Mouse (Mus musculus) ovary, postnatal 14 days (tissue): ENCODE results near the gene Vmn1r19.
"Not testable (repeated sequence)": the region's sequence is repeated elsewhere in the genome, so short reads cannot be mapped to it uniquely, and the experiment has no call there.

Source experiments
- DNase-seq: peaks from one replicate; pipeline ENCODE4 v3.0.0; 2022; ENCODE audit warnings: low spot score

The Vmn1r19 gene

GRCm38 (mm10) chr6:57403480-57403879, at the start of gene Vmn1r19:
Vmn1r19 (plus strand) TSS chr6:57403780.
- not testable (repeated sequence) for DNase-seq

- no peak for DNase-seq
Measured at GRCm38 (mm10) chr6:57356864-57357263, 46.7 kb upstream of the Vmn1r19 start.

- DNase-seq: no peak
Measured at GRCm38 (mm10) chr6:57363627-57364026, 40.0 kb upstream of the Vmn1r19 start, which contains the start of gene Vmn1r17. Vmn1r17 (minus strand) TSS chr6:57363727.

GRCm38 (mm10) chr6:57365866-57366265, 37.7 kb upstream of the Vmn1r19 start:
- not testable (repeated sequence) for DNase-seq

GRCm38 (mm10) chr6:57367496-57367895, 36.1 kb upstream of the Vmn1r19 start:
- no peak for DNase-seq

- DNase-seq: no peak
Measured at GRCm38 (mm10) chr6:57395683-57396082, 7.9 kb upstream of the Vmn1r19 start, which contains the start of gene Vmn1r18. Vmn1r18 (minus strand) TSS chr6:57395783.

- DNase-seq: no peak
Measured at GRCm38 (mm10) chr6:57428630-57429029, 25.1 kb downstream of the Vmn1r19 start, which contains the start of gene Vmn1r20. Vmn1r20 (plus strand) TSS chr6:57428930.

- DNase-seq: no peak
Measured at GRCm38 (mm10) chr6:57431196-57431595, 27.6 kb downstream of the Vmn1r19 start.
